Mouse (Mus musculus) right cerebral cortex, postnatal 10 days (tissue): ENCODE data around the gene Tbc1d10b.
"Not testable (repeated sequence)": the region's sequence is repeated elsewhere in the genome, so short reads cannot be mapped to it uniquely, and the experiment has no call there.

Experiments used
- DNase-seq, 2 experiments: peaks; one replicate each; pipeline ENCODE4 v3.0.0; 2021; ENCODE audit warnings: low spot score in 2 of 2

Tbc1d10b gene

GRCm38 (mm10) chr7:127208295-127208552 is at the start of gene Tbc1d10b:
Gene Tbc1d10b, minus strand, starts transcription at chr7:127208468.
- no peak for DNase-seq

GRCm38 (mm10) chr7:127256518-127256917 is 48.2 kb upstream of the Tbc1d10b start:
- peak in 1 of 2 experiments; percentile 47 for DNase-seq

GRCm38 (mm10) chr7:127255965-127256364 is 47.7 kb upstream of the Tbc1d10b start:
- DNase-seq, result no peak

- DNase-seq, result no peak
Observed at GRCm38 (mm10) chr7:127255008-127255407, 46.7 kb upstream of the Tbc1d10b start.

GRCm38 (mm10) chr7:127253821-127254769 is 45.8 kb upstream of the Tbc1d10b start:
- peak; percentile 96 to 98 for DNase-seq

- DNase-seq, result no peak
Observed at GRCm38 (mm10) chr7:127253341-127253740, 45.1 kb upstream of the Tbc1d10b start.

GRCm38 (mm10) chr7:127252414-127252813 is 44.1 kb upstream of the Tbc1d10b start:
- no peak for DNase-seq

- DNase-seq, result not testable (repeated sequence)
Observed at GRCm38 (mm10) chr7:127250511-127250910, 42.2 kb upstream of the Tbc1d10b start.

GRCm38 (mm10) chr7:127244658-127245510 is 36.6 kb upstream of the Tbc1d10b start:
- no peak for DNase-seq

GRCm38 (mm10) chr7:127243870-127244657 is 35.8 kb upstream of the Tbc1d10b start, which contains the start of gene Zfp771:
Gene Zfp771, plus strand, starts transcription at chr7:127244274.
- DNase-seq, result peak; percentile 96

GRCm38 (mm10) chr7:127243361-127243867 is 35.1 kb upstream of the Tbc1d10b start:
- no peak for DNase-seq

GRCm38 (mm10) chr7:127234777-127235176 is 26.5 kb upstream of the Tbc1d10b start:
- DNase-seq, result no peak

- DNase-seq, result no peak
Observed at GRCm38 (mm10) chr7:127233765-127234164, 25.5 kb upstream of the Tbc1d10b start.

- DNase-seq, result no peak
Observed at GRCm38 (mm10) chr7:127233368-127233749, 25.1 kb upstream of the Tbc1d10b start.

- peak; percentile 88 to 89 for DNase-seq
Observed at GRCm38 (mm10) chr7:127232622-127233367, 24.5 kb upstream of the Tbc1d10b start, which contains the start of the genes Zfp553 and Sept1. Gene Zfp553, plus strand, starts transcription at chr7:127233061. Gene Sept1, minus strand, starts transcription at chr7:127233130.

- DNase-seq, result no peak
Observed at GRCm38 (mm10) chr7:127231826-127232621, 23.8 kb upstream of the Tbc1d10b start.

- no peak for DNase-seq
Observed at GRCm38 (mm10) chr7:127231376-127231775, 23.1 kb upstream of the Tbc1d10b start.

GRCm38 (mm10) chr7:127228615-127229303 is 20.5 kb upstream of the Tbc1d10b start:
- DNase-seq, result peak; percentile 79 to 89
